Mouse (Mus musculus) liver, adult 2 months (tissue): ENCODE data around the gene Cbx5. TPM values are rescaled to one million over a fixed set of nuclear protein-coding genes. Genes with fewer than 3 reads are reported as not detected.

Experiments used
- DNase-seq: peaks from one replicate; pipeline ENCODE4 v3.0.0-alpha.2; 2011; ENCODE audit warnings: low read depth, low spot score; ENCODE audit errors: extremely low read depth
- H3K27ac ChIP-seq: fragments of 200-500 bp; replicated peaks from 2 replicates; pipeline ENCODE4 v1.5.1; 2012; ENCODE audit warnings: low read depth, mild to moderate bottlenecking, control low read depth, inconsistent platforms, low read length; ENCODE audit not compliant: insufficient read depth
- H3K27me3 ChIP-seq: fragments of 200-500 bp; 2 replicates; pipeline ENCODE4 v1.6.1; 2012; ENCODE audit warnings: mild to moderate bottlenecking, moderate library complexity, low read length, inconsistent platforms; ENCODE audit not compliant: control insufficient read depth, insufficient read depth
- H3K36me3 ChIP-seq: fragments of 200-500 bp; 2 replicates; pipeline ENCODE4 v1.6.1; 2012; ENCODE audit warnings: low read length, inconsistent platforms; ENCODE audit not compliant: control insufficient read depth, insufficient read depth
- H3K4me1 ChIP-seq: fragments of 200-500 bp; 2 replicates; pipeline ENCODE4 v1.6.1; 2011; ENCODE audit warnings: low read length; ENCODE audit not compliant: control insufficient read depth, insufficient read depth
- H3K4me3 ChIP-seq: fragments of 200-500 bp; 2 replicates; pipeline ENCODE4 v1.5.1; 2011; ENCODE audit warnings: low read depth, mild to moderate bottlenecking, control low read depth, low read length, moderate library complexity; ENCODE audit not compliant: insufficient read depth
- H3K79me2 ChIP-seq: fragments of 200-500 bp; 2 replicates; pipeline ENCODE4 v1.6.1; 2012; ENCODE audit warnings: inconsistent platforms, mild to moderate bottlenecking, low read length, moderate library complexity; ENCODE audit not compliant: control insufficient read depth, insufficient read depth
- H3K9ac ChIP-seq: fragments of 200-500 bp; 2 replicates; pipeline ENCODE4 v1.6.1; 2012; ENCODE audit warnings: low read depth, mild to moderate bottlenecking, control low read depth, inconsistent platforms, low read length
- CTCF ChIP-seq: fragments of 200-500 bp; IDR thresholded peaks from 2 replicates; pipeline ENCODE4 v1.5.1; 2011; ENCODE audit warnings: low read depth, low read length, control low read depth
- POLR2A ChIP-seq: fragments of 200-500 bp; IDR thresholded peaks from 2 replicates; pipeline ENCODE4 v1.6.1; 2011; ENCODE audit warnings: low read length, control low read depth; ENCODE audit not compliant: insufficient read depth; ENCODE audit errors: extremely low read depth
- WGBS: fragments of 180-500 bp; shearing (Covaris S2); methylation state at CpG from one replicate; pipeline ENCODE4 v1.1.7; 2018; 5-methylcytosine and 5-hydroxymethylcytosine counted together
- polyA plus RNA-seq: library from polyadenylated mRNA; depleted of rRNA; stranded (reverse); fragments of >200 nt; gene quantifications from 2 replicates; pipeline ENCODE4 v1.2.3, GENCODE M21; 2012
- total RNA-seq: library from RNA; depleted of rRNA; stranded (reverse); fragments of >200 nt; gene quantifications from 2 replicates; pipeline ENCODE4 v1.2.3, GENCODE M21; 2014

The Cbx5 gene
- total and polyA plus RNA-seq, 2 experiments, result 4.2 to 14.1 TPM

DNA sequence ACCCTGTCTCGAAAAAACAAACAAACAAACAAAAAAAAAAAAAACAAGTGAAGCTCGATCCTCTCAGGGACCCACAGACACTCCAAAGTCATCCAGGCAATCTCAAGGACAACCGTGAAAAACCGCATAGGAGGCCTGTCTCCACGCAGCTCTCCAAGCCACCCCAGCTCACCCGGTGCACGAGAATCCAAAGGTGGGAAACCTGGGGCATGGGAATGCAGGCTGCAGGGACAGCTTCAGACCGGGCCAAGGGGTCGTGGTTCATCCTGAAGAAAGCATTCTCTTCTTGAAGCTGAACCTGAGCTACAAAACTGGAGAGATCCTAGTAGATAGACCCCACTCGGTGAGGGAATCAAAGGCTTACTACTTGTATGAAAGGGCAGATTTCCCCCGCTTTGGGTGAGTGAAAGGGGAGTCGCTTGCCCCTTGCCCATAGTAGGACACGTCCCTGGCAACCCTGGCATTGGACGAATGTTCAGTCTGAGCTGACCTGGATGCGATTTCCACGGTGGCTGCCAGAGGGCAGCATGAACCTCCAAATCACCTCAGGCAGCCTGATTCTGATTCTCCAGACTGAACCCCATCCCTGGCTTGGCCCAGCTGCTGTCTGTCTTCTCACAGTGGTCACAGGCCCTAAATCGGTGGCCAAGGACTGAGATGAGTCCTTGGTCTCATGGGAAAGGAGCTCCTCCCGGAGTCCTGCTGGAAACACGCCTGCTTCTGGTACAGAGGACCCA, 54.0 kb downstream of the Cbx5 start:
- Histone ChIP-seq H3K9ac (no peak overlapping the region), H3K79me2 (no peaks in the 10 kb centered on the region), H3K4me3 (no peak overlapping the region), H3K4me1 (peaks cover 3% of the 10 kb centered on the region; the same call in 1 of the 2 replicates), H3K27ac (no peak overlapping the region), H3K27me3 (peaks cover 4% of the 10 kb centered on the region), H3K36me3 (no peaks in the 10 kb centered on the region)
- WGBS, result 49% methylated on average over 19 of the region's 19 CpGs
- peak; percentile 30 for DNase-seq
- TF ChIP-seq CTCF, result peak; percentile 85
- TF ChIP-seq POLR2A, result no peak

DNA sequence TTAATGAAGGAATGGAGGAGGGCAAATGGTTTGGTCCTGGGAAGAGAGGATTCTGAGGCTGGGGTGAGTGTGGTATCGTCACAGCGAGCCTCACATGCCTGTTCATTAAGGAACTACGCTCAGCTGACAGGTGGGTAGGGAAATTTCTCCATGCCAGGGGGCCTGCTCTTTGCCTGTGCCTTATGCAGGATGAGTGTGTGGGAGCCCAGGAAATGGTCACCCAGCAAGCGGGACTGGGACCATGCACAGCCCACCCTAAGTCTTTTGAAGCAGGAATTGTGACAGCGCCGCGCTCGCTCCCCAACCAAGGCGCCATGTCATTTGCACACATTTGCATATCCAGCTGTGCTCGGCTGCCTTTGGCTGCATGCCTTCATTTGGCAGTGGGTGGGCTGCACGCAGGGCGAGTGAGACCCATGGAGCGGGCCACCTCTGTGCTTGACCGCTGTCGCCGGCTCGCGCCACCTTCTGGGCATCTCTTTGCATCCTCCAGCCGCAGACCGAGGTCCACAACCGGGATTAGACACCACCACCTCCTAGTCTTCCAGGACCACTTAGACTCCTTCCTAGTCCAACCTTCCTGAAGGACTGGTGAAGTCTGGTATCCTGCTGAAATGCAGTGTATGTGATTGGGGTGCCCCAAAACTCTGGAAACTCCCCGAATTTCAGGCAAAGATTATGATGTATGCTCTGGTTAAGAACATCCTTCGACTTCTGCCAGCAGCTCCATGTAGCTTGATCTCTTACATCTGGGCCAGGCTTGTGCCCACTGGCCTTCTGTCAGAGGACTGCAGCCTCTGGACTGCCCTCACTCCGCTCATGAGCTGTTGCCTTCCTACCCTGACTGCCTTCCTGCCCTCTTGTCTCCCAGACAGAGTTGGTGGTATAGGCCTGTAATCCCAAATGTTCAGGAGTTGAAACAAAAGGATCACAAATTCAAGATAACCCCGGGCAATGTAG, 55.7 kb downstream of the Cbx5 start:
- H3K4me3 ChIP-seq, result no peak overlapping the region
- no peak overlapping the region for H3K27ac ChIP-seq
- no peak for DNase-seq
- no peaks in the 10 kb centered on the region for H3K36me3 ChIP-seq
- H3K27me3 ChIP-seq, result peaks cover 4% of the 10 kb centered on the region
- 27% methylated on average over 25 of the region's 25 CpGs for WGBS
- no peak overlapping the region for H3K9ac ChIP-seq
- no peaks in the 10 kb centered on the region for H3K79me2 ChIP-seq
- H3K4me1 ChIP-seq, result peaks cover 3% of the 10 kb centered on the region; the same call in 1 of the 2 replicates
- TF ChIP-seq CTCF, result no peak

DNA sequence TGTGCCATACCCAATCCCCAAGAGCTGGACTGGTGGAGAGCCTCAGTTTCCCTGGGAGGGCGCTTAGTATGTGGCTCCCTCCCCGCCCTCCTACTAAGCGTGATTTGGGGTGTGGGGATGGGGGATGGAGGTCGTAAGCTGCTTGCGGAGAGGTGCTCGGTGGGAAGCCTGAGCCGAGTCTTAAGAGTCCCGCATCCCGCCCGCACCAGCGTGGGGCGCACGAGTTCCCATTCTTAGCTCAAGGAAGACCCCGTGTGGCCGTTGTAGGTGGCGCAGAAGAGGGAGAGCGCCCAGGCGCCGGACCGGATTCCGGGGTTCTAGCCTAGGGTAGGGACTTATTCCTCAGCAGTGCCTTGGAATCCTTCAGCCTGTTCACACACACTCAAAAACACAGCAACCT, 56.5 kb downstream of the Cbx5 start:
- Histone ChIP-seq H3K36me3 (no peaks in the 10 kb centered on the region), H3K4me1 (peaks cover 3% of the 10 kb centered on the region; the same call in 1 of the 2 replicates), H3K9ac (no peak overlapping the region), H3K27ac (no peak overlapping the region), H3K27me3 (peaks cover 4% of the 10 kb centered on the region), H3K4me3 (no peak overlapping the region), H3K79me2 (no peaks in the 10 kb centered on the region)
- WGBS, result 5% methylated on average over 21 of the region's 21 CpGs
- TF ChIP-seq CTCF (peak; percentile 72), POLR2A (no peak)
- no peak for DNase-seq

DNA sequence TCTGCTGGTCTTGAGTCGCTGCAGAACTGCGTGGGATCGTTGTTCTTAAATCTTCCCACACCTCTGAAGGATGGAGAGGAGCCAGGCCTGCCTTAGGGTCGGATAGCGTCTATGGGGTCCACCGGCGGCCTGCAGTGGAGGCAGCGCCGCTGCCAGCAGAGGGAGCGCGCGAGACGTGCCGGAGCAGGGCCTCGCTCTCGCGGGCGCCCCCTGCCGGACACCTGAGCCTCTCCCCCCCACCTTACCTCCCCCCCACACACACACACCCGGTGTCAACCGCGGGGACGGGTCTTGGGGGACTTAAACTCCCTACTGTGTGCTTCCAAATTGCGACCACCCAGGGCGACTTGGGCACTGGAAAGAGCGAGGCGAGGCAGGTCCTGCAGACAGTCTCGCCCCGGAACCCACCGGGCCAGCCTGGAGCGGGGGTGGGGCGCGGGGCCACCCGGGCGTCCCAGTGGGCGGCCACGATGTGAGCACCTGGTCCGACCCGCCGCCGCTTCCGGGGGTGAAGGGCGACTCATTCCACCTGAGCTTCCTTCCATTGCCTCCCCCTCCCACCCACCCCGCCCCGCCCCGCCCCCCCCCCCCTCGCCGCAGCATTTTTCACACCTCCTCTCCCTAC, 57.3 kb downstream of the Cbx5 start:
- peak; percentile 100 for TF ChIP-seq CTCF
- TF ChIP-seq POLR2A, result no peak
- H3K4me1 ChIP-seq, result peaks cover 3% of the 10 kb centered on the region; the same call in 1 of the 2 replicates
- peak; percentile 27 for DNase-seq
- no peaks in the 10 kb centered on the region for H3K79me2 ChIP-seq
- H3K9ac ChIP-seq, result peak overlapping the region; percentile 22; the same call in 1 of the 2 replicates
- no peak overlapping the region for H3K27ac ChIP-seq
- H3K36me3 ChIP-seq, result no peaks in the 10 kb centered on the region
- H3K27me3 ChIP-seq, result peaks cover 4% of the 10 kb centered on the region
- under 1% methylated on average over 41 of the region's 48 CpGs for WGBS
- peak overlapping the region; percentile 59; the same call in 1 of the 2 replicates for H3K4me3 ChIP-seq

DNA sequence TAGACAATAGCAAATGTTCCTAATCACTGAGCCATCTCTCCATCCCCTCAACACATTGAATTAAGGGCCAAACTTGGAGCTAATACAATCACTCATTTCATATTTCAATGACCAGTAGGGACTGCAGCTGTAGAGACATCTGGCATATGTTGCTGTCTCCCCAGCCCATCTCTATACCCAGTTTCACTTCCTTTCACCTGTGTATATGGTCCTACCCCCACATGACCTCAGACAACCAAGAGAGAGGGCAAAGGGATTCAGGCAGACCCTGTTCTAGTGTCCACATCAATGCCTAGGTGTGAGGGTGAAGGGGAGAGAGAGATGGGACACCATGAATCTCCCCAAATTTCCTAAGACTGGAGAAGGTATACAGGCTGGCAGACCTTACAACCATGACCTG, 59.2 kb downstream of the Cbx5 start:
- peaks cover 4% of the 10 kb centered on the region for H3K27me3 ChIP-seq

More for the DNA sequence above, 59.2 kb downstream of the Cbx5 start:
- H3K9ac ChIP-seq, result no peak overlapping the region
- H3K27ac ChIP-seq, result no peak overlapping the region
- no peaks in the 10 kb centered on the region for H3K36me3 ChIP-seq
- no peak for TF ChIP-seq POLR2A
- TF ChIP-seq CTCF, result no peak
- H3K4me1 ChIP-seq, result peaks cover 4% of the 10 kb centered on the region; the same call in 1 of the 2 replicates
- no peak for DNase-seq
- H3K79me2 ChIP-seq, result no peaks in the 10 kb centered on the region
- H3K4me3 ChIP-seq, result no peak overlapping the region
